Mouse (Mus musculus) MEL (cell line): ENCODE data around the gene Dnah6. TPM values are rescaled to one million over a fixed set of nuclear protein-coding genes. Genes with fewer than 3 reads are reported as not detected.

ENCODE experiments used
- DNase-seq: peaks from one replicate; pipeline ENCODE4 v3.0.0; 2011; ENCODE audit warnings: low read depth, low spot score
- H3K27ac ChIP-seq: 2 replicates; pipeline ENCODE4 v1.5.1; 2012; ENCODE audit warnings: low read depth, mild to moderate bottlenecking, control low read depth, low read length, moderate library complexity; ENCODE audit not compliant: control insufficient read depth
- H3K27me3 ChIP-seq, 2 experiments: fragments of 150-350 bp in 1 of 2; sonication (generic) in 1 of 2; 2 replicates each; pipeline ENCODE4 v1.6.1; 2012; ENCODE audit warnings: low read length in 2 of 2, mild to moderate bottlenecking in 2 of 2, improper control_type of control experiment in 1 of 2, moderate library complexity in 1 of 2; ENCODE audit not compliant: insufficient read depth in 2 of 2, control insufficient read depth in 1 of 2
- H3K36me3 ChIP-seq, 2 experiments: 2 replicates each; pipeline ENCODE4 v1.6.1; 2012 to 2014; ENCODE audit warnings: low read length in 2 of 2, improper control_type of control experiment in 1 of 2, inconsistent platforms in 1 of 2, mild to moderate bottlenecking in 1 of 2; ENCODE audit not compliant: insufficient read depth in 2 of 2, control insufficient read depth in 1 of 2
- H3K4me1 ChIP-seq, 2 experiments: fragments of 150-350 bp in 1 of 2; sonication (generic) in 1 of 2; 2 replicates each; pipeline ENCODE4 v1.6.1; 2012; ENCODE audit warnings: low read length in 2 of 2, improper control_type of control experiment in 1 of 2, mild to moderate bottlenecking in 1 of 2; ENCODE audit not compliant: insufficient read depth in 2 of 2, control insufficient read depth in 1 of 2
- H3K4me3 ChIP-seq, 2 experiments: fragments of 150-350 bp in 1 of 2; sonication (generic) in 1 of 2; 2 replicates each; pipeline ENCODE4 v1.5.1; 2012; ENCODE audit warnings: low read depth in 2 of 2, low read length in 2 of 2, mild to moderate bottlenecking in 2 of 2, moderate library complexity in 2 of 2, control low read depth in 1 of 2, improper control_type of control experiment in 1 of 2; ENCODE audit not compliant: control insufficient read depth in 1 of 2, insufficient read depth in 1 of 2
- H3K79me2 ChIP-seq: 2 replicates; pipeline ENCODE4 v1.6.1; 2012; ENCODE audit warnings: mild to moderate bottlenecking, low read length, moderate library complexity; ENCODE audit not compliant: control insufficient read depth, poor library complexity, insufficient read depth
- H3K9ac ChIP-seq: 2 replicates; pipeline ENCODE4 v1.6.1; 2012; ENCODE audit warnings: low read depth, mild to moderate bottlenecking, control low read depth, low read length, moderate library complexity; ENCODE audit not compliant: control insufficient read depth, poor library complexity, severe bottlenecking
- H3K9me3 ChIP-seq: fragments of 150-350 bp; sonication (generic); replicated peaks from 2 replicates; pipeline ENCODE4 v1.6.1; 2012; ENCODE audit warnings: mild to moderate bottlenecking, low read length, improper control_type of control experiment, moderate library complexity; ENCODE audit not compliant: insufficient read depth
- BHLHE40 ChIP-seq: IDR thresholded peaks from 2 replicates; pipeline ENCODE4 v1.6.1; 2012; ENCODE audit warnings: low read depth, mild to moderate bottlenecking, inconsistent platforms, low read length, improper control_type of control experiment, borderline replicate concordance
- CHD2 ChIP-seq: IDR thresholded peaks from 2 replicates; pipeline ENCODE4 v1.6.1; 2011; ENCODE audit warnings: low read length, improper control_type of control experiment
- CTCF ChIP-seq, 3 experiments: IDR thresholded peaks in 2 of 3; conservative IDR thresholded peaks in 1 of 3; 2 replicates each; pipeline ENCODE4 v1.5.1; 2011 to 2012; ENCODE audit warnings: low read length in 3 of 3, low read depth in 2 of 3, mild to moderate bottlenecking in 2 of 3, improper control_type of control experiment in 1 of 3, inconsistent platforms in 1 of 3, mixed read lengths in 1 of 3, moderate library complexity in 1 of 3; ENCODE audit not compliant: control insufficient read depth in 1 of 3, insufficient read depth in 1 of 3, poor library complexity in 1 of 3, severe bottlenecking in 1 of 3
- ELF1 ChIP-seq: IDR thresholded peaks from 2 replicates; pipeline ENCODE4 v1.6.1; 2014; ENCODE audit warnings: low read depth, mild to moderate bottlenecking, inconsistent platforms, low read length, improper control_type of control experiment, moderate library complexity
- EP300 ChIP-seq, 2 experiments: IDR thresholded peaks; 2 replicates each; pipeline ENCODE4 v1.6.1; 2011; ENCODE audit warnings: improper control_type of control experiment in 2 of 2, low read length in 2 of 2, low read depth in 1 of 2, mild to moderate bottlenecking in 1 of 2
- ETS1 ChIP-seq: IDR thresholded peaks from 2 replicates; pipeline ENCODE4 v1.6.1; 2012; ENCODE audit warnings: low read depth, mild to moderate bottlenecking, inconsistent platforms, low read length, improper control_type of control experiment, moderate library complexity
- GATA1 ChIP-seq: IDR thresholded peaks from 2 replicates; pipeline ENCODE4 v1.6.1; 2011; ENCODE audit warnings: low read depth, low read length, improper control_type of control experiment
- HCFC1 ChIP-seq: IDR thresholded peaks from 2 replicates; pipeline ENCODE4 v1.6.1; 2012; ENCODE audit warnings: low read depth, mild to moderate bottlenecking, inconsistent platforms, low read length, improper control_type of control experiment, moderate library complexity
- JUND ChIP-seq: IDR thresholded peaks from 2 replicates; pipeline ENCODE4 v1.6.1; 2011; ENCODE audit warnings: low read depth, mild to moderate bottlenecking, improper control_type of control experiment, low read length
- KAT2A ChIP-seq: conservative IDR thresholded peaks from 2 replicates; pipeline ENCODE4 v1.6.1; 2012; ENCODE audit warnings: low read depth, low read length, improper control_type of control experiment, inconsistent platforms
- MAFK ChIP-seq: IDR thresholded peaks from 2 replicates; pipeline ENCODE4 v1.6.1; 2011; ENCODE audit warnings: low read depth, mild to moderate bottlenecking, low read length, improper control_type of control experiment, borderline replicate concordance
- MAX ChIP-seq: IDR thresholded peaks from 2 replicates; pipeline ENCODE4 v1.6.1; 2011; ENCODE audit warnings: low read length, improper control_type of control experiment
- MXI1 ChIP-seq: IDR thresholded peaks from 2 replicates; pipeline ENCODE4 v1.6.1; 2011; ENCODE audit warnings: mild to moderate bottlenecking, low read depth, low read length, improper control_type of control experiment
- MYC ChIP-seq: IDR thresholded peaks from 2 replicates; pipeline ENCODE4 v1.6.1; 2011; ENCODE audit warnings: low read depth, mild to moderate bottlenecking, low read length, improper control_type of control experiment, moderate library complexity
- NELFE ChIP-seq: IDR thresholded peaks from 2 replicates; pipeline ENCODE4 v1.6.1; 2011; ENCODE audit warnings: low read depth, low read length, improper control_type of control experiment
- NRF1 ChIP-seq: IDR thresholded peaks from 2 replicates; pipeline ENCODE4 v1.6.1; 2014; ENCODE audit warnings: low read depth, mild to moderate bottlenecking, inconsistent platforms, low read length, improper control_type of control experiment, moderate library complexity; ENCODE audit not compliant: poor library complexity, insufficient read depth, severe bottlenecking
- POLR2A ChIP-seq, 2 experiments: IDR thresholded peaks; 2 replicates each; pipeline ENCODE4 v1.6.1; 2011 to 2012; ENCODE audit warnings: low read length in 2 of 2, mild to moderate bottlenecking in 2 of 2, control low read depth in 1 of 2, improper control_type of control experiment in 1 of 2, low read depth in 1 of 2, moderate library complexity in 1 of 2; ENCODE audit not compliant: control insufficient read depth in 1 of 2, insufficient read depth in 1 of 2, poor library complexity in 1 of 2
- POLR2AphosphoS2 ChIP-seq: IDR thresholded peaks from 2 replicates; pipeline ENCODE4 v1.6.1; 2011; ENCODE audit warnings: low read length, improper control_type of control experiment
- POLR2AphosphoS5 ChIP-seq: IDR thresholded peaks from 2 replicates; pipeline ENCODE4 v1.6.1; 2012; ENCODE audit warnings: low read depth, borderline replicate concordance, mild to moderate bottlenecking, inconsistent platforms, low read length, moderate library complexity, mixed read lengths
- RAD21 ChIP-seq: IDR thresholded peaks from 2 replicates; pipeline ENCODE4 v1.6.1; 2011; ENCODE audit warnings: mild to moderate bottlenecking, low read depth, low read length, improper control_type of control experiment
- RCOR1 ChIP-seq: IDR thresholded peaks from 2 replicates; pipeline ENCODE4 v1.6.1; 2012; ENCODE audit warnings: low read depth, mild to moderate bottlenecking, inconsistent platforms, low read length, improper control_type of control experiment
- SIN3A ChIP-seq: IDR thresholded peaks from 2 replicates; pipeline ENCODE4 v1.6.1; 2012; ENCODE audit warnings: low read length, improper control_type of control experiment, inconsistent platforms
- SMC3 ChIP-seq: IDR thresholded peaks from 2 replicates; pipeline ENCODE4 v1.6.1; 2011; ENCODE audit warnings: low read depth, low read length, improper control_type of control experiment
- TAL1 ChIP-seq: IDR thresholded peaks from 2 replicates; pipeline ENCODE4 v1.6.1; 2012; ENCODE audit warnings: mild to moderate bottlenecking, inconsistent platforms, low read length, moderate library complexity, mixed read lengths
- TCF12 ChIP-seq: IDR thresholded peaks from 2 replicates; pipeline ENCODE4 v1.6.1; 2014; ENCODE audit warnings: low read depth, mild to moderate bottlenecking, inconsistent platforms, low read length, improper control_type of control experiment, moderate library complexity
- UBTF ChIP-seq: IDR thresholded peaks from 2 replicates; pipeline ENCODE4 v1.6.1; 2012; ENCODE audit warnings: low read depth, mild to moderate bottlenecking, inconsistent platforms, low read length, improper control_type of control experiment, moderate library complexity, borderline replicate concordance; ENCODE audit not compliant: insufficient read depth
- USF2 ChIP-seq, 2 experiments: IDR thresholded peaks; 2 replicates each; pipeline ENCODE4 v1.6.1; 2011 to 2012; ENCODE audit warnings: improper control_type of control experiment in 2 of 2, low read length in 2 of 2, borderline replicate concordance in 1 of 2, inconsistent platforms in 1 of 2, low read depth in 1 of 2, mild to moderate bottlenecking in 1 of 2; ENCODE audit not compliant: insufficient read depth in 1 of 2
- ZKSCAN1 ChIP-seq: IDR thresholded peaks from 2 replicates; pipeline ENCODE4 v1.6.1; 2012; ENCODE audit warnings: low read depth, mild to moderate bottlenecking, inconsistent platforms, low read length, improper control_type of control experiment, moderate library complexity
- ZMIZ1 ChIP-seq: IDR thresholded peaks from 2 replicates; pipeline ENCODE4 v1.6.1; 2012; ENCODE audit warnings: low read depth, mild to moderate bottlenecking, inconsistent platforms, low read length, improper control_type of control experiment, moderate library complexity
- ZNF384 ChIP-seq: IDR thresholded peaks from 2 replicates; pipeline ENCODE4 v1.6.1; 2012; ENCODE audit warnings: low read depth, mild to moderate bottlenecking, inconsistent platforms, low read length, improper control_type of control experiment
- polyA plus RNA-seq, 2 experiments: library from polyadenylated mRNA; stranded (reverse) in 1 of 2; unstranded in 1 of 2; fragments of >175 nt in 1 of 2; fragments of >200 nt in 1 of 2; gene quantifications; 2 replicates each; pipeline versions ENCODE4 v1.2.1 to v1.2.4; 2012; ENCODE audit warnings: low replicate concordance in 2 of 2, low read depth in 1 of 2; ENCODE audit not compliant: insufficient read length in 2 of 2, insufficient read depth in 1 of 2, missing spikeins in 1 of 2
- total RNA-seq: library from RNA; depleted of rRNA; stranded (reverse); fragments of 300-350 nt; gene quantifications from 2 replicates; pipeline ENCODE4 v1.2.3, GENCODE M21; 2012

Dnah6 gene
- total and polyA plus RNA-seq, 3 experiments: not detected

DNA sequence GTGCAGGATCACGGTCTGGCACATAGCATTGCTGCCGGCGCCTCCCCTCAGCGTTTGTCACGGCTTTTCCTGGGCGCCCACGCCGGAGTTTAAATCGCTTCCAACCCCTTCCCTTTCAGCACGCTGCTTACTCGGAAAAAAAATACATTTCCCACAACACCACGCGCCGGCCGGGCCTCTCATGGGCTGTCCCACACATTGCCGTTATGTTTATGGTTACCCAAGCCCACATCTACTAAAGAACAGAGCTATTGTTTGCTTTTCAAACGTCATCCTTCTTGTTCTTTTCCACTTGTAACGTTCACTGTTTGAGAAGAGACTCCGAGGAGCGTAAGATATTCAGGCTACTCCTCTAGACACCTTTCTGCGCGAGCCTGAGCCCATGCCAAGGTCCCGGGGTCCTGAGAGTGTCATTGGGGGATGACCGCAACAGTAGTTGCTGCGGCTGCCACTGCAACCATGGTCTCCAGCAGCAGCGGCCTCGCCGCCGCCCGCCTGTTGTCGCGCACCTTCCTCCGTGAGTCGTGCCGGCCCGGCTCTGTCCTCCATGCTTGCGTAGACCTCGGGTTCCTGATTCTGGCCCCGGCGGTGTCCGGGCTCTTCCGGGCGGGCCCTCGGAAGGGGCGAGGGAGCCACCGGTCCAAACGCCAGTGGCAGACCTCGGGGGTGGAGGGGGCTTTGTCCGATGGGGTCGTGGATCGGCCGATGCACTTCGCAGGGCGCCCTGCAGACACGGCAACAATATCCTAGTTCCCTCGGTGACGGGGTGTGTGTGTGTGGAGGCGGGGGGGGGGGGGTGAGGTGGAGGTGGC, 27.0 kb upstream of the Dnah6 start, which contains the start of gene Suclg1 (continued):
- peak; percentile 99 for TF ChIP-seq MXI1
- TF ChIP-seq NRF1: peak; percentile 41; the same call in 1 of the 2 replicates
- TF ChIP-seq SMC3: no peak
- TF ChIP-seq RAD21: no peak
- no peak for TF ChIP-seq GATA1
- peak; percentile 80 for TF ChIP-seq POLR2AphosphoS2
- peak; percentile 79 for TF ChIP-seq NELFE
- TF ChIP-seq KAT2A: peak; percentile 83; the same call in 1 of the 2 replicates
- TF ChIP-seq HCFC1: peak; percentile 98
- no peak for TF ChIP-seq ZNF384
- peak; percentile 26; the same call in 1 of the 2 replicates for TF ChIP-seq ETS1
- TF ChIP-seq MAFK: no peak
- peak; percentile 96; the same call in 1 of the 2 replicates for TF ChIP-seq SIN3A
- TF ChIP-seq CTCF (IDR thresholded peaks at IDR 0.05 in 2 of 3, conservative IDR thresholded peaks at IDR 0.05 in 1 of 3; ENCODE audit: control insufficient read depth in 1 of 3, insufficient read depth in 1 of 3, low read depth in 2 of 3, low read length in 3 of 3, poor library complexity in 1 of 3, severe bottlenecking in 1 of 3): peak in 1 of 3 experiments; percentile 11; a peak in 1 of 6 replicates
- TF ChIP-seq CHD2: no peak
- no peak for TF ChIP-seq JUND
- peak; percentile 81; the same call in 1 of the 2 replicates for TF ChIP-seq MYC
- no peak for TF ChIP-seq ZKSCAN1
- TF ChIP-seq POLR2AphosphoS5: no peak
- TF ChIP-seq USF2 (IDR thresholded peaks at IDR 0.05; ENCODE audit: borderline replicate concordance in 1 of 2, insufficient read depth in 1 of 2, low read depth in 1 of 2, low read length in 2 of 2): no peak

DNA sequence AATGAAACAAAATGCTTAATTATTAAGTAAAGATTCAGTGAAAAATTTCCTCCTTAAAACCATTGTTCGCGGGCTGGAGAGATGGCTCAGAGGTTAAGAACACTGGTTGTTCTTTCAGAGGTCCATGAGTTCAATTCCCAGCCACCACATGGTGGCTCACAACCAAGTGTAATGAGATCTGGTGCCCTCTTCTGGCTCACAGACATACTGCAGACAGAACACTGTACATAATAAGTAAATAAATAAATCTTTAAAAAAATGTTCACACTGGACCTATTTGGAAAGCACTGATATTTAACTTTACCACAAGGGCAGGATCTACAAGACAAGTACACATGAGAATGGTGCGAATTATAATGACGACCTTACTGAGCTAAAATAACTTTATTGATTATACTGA, 26.0 kb upstream of the Dnah6 start:
- no peaks in the 10 kb centered on the region for H3K27me3 ChIP-seq
- H3K79me2 ChIP-seq: peaks cover 25% of the 10 kb centered on the region
- H3K4me1 ChIP-seq: peaks cover 0 to 7% of the 10 kb centered on the region in 2 experiments; a peak in 1 of 4 replicates
- H3K36me3 ChIP-seq: peaks cover 0 to 7% of the 10 kb centered on the region in 2 experiments; a peak in 2 of 4 replicates
- DNase-seq: peak; percentile 80
- H3K27ac ChIP-seq: no peak overlapping the region
- peak overlapping the region; percentile 95 for H3K9ac ChIP-seq
- no peaks in the 10 kb centered on the region for H3K9me3 ChIP-seq
- H3K4me3 ChIP-seq: peak overlapping the region; percentile 78 to 89
- TF ChIP-seq MYC: peak; percentile 87
- no peak for TF ChIP-seq USF2 (IDR thresholded peaks at IDR 0.05; ENCODE audit: borderline replicate concordance in 1 of 2, insufficient read depth in 1 of 2, low read depth in 1 of 2, low read length in 2 of 2)
- no peak for TF ChIP-seq CHD2
- 0 out of 2 replicates have a peak, but pooled peaks have one; percentile 19 for TF ChIP-seq TCF12
- TF ChIP-seq NRF1: no peak
- TF ChIP-seq ELF1: no peak
- TF ChIP-seq MAFK: no peak
- TF ChIP-seq EP300 (IDR thresholded peaks at IDR 0.05; ENCODE audit: low read depth in 1 of 2, low read length in 2 of 2): no peak
- TF ChIP-seq HCFC1: peak; percentile 48; the same call in 1 of the 2 replicates
- TF ChIP-seq JUND: no peak
- peak; percentile 31; the same call in 1 of the 2 replicates for TF ChIP-seq SMC3
- peak; percentile 50; the same call in 1 of the 2 replicates for TF ChIP-seq ZNF384
- TF ChIP-seq NELFE: no peak
- no peak for TF ChIP-seq SIN3A
- no peak; the same call in 1 of the 2 replicates for TF ChIP-seq RCOR1
- no peak for TF ChIP-seq TAL1
- no peak for TF ChIP-seq ZMIZ1
- TF ChIP-seq POLR2A (IDR thresholded peaks at IDR 0.05; ENCODE audit: control insufficient read depth in 1 of 2, insufficient read depth in 1 of 2, low read depth in 1 of 2, low read length in 2 of 2, poor library complexity in 1 of 2): no peak
- no peak for TF ChIP-seq GATA1
- no peak for TF ChIP-seq ETS1
- TF ChIP-seq POLR2AphosphoS5: no peak
- no peak for TF ChIP-seq BHLHE40
- no peak for TF ChIP-seq UBTF
- peak; percentile 30; the same call in 1 of the 2 replicates for TF ChIP-seq MAX
